Mouse (Mus musculus) limb, embryonic 10.5 days (tissue): ENCODE measurements around the gene Snx21. TPM values are rescaled to one million over a fixed set of nuclear protein-coding genes. Genes with fewer than 3 reads are reported as not detected.

Experiments used
- DNase-seq: peaks from one replicate; pipeline ENCODE4 v3.0.0-alpha.2; 2017; ENCODE audit warnings: low spot score
- H3K27ac ChIP-seq: fragments of 300-500 bp; sonication (generic); 2 replicates; pipeline ENCODE4 v1.5.1; 2016; ENCODE audit warnings: mild to moderate bottlenecking
- H3K27me3 ChIP-seq: fragments of 300-500 bp; sonication (generic); 2 replicates; pipeline ENCODE4 v1.6.1; 2016; ENCODE audit warnings: low read depth, mild to moderate bottlenecking; ENCODE audit not compliant: poor library complexity, severe bottlenecking
- H3K36me3 ChIP-seq: fragments of 300-500 bp; sonication (generic); 2 replicates; pipeline ENCODE4 v1.6.1; 2016; ENCODE audit warnings: mild to moderate bottlenecking, moderate library complexity
- H3K4me1 ChIP-seq: fragments of 300-500 bp; sonication (generic); 2 replicates; pipeline ENCODE4 v1.6.1; 2016
- H3K4me3 ChIP-seq: fragments of 300-500 bp; sonication (generic); 2 replicates; pipeline ENCODE4 v1.5.1; 2016; ENCODE audit warnings: mild to moderate bottlenecking, moderate library complexity
- H3K9me3 ChIP-seq: fragments of 300-500 bp; sonication (generic); replicated peaks from 2 replicates; pipeline ENCODE4 v1.6.1; 2016; ENCODE audit warnings: mild to moderate bottlenecking
- WGBS: fragments of 180-500 bp; shearing (Covaris S2); methylation state at CpG from one replicate; pipeline ENCODE4 v1.1.7; 2016; 5-methylcytosine and 5-hydroxymethylcytosine counted together
- polyA plus RNA-seq: library from polyadenylated mRNA; unstranded; fragments of >200 nt; fragmentation: Nextera tagmentation; extraction: Ambion mirVana; gene quantifications from 2 replicates; pipeline ENCODE4 v1.2.1, GENCODE M21; 2016

The Snx21 gene
- polyA plus RNA-seq, 1 experiment from 2014 or later = 12.2 TPM

GRCm38 (mm10) chr2:164758692-164759091 lies 26.9 kb upstream of the Snx21 start:
- H3K4me3 ChIP-seq = no peak overlapping the region
- no peaks in the 10 kb centered on the region for H3K27me3 ChIP-seq
- DNase-seq = no peak
- peaks cover 100% of the 10 kb centered on the region for H3K36me3 ChIP-seq
- no peak overlapping the region for H3K27ac ChIP-seq
- no peaks in the 10 kb centered on the region for H3K4me1 ChIP-seq
- WGBS = 71% methylated on average over 1 of the region's 1 CpGs
- H3K9me3 ChIP-seq = no peaks in the 10 kb centered on the region

- Histone ChIP-seq H3K27me3 (no peaks in the 10 kb centered on the region), H3K9me3 (no peaks in the 10 kb centered on the region), H3K4me3 (no peak overlapping the region), H3K27ac (no peak overlapping the region), H3K36me3 (peaks cover 94% of the 10 kb centered on the region), H3K4me1 (no peaks in the 10 kb centered on the region)
- WGBS = 84% methylated on average over 4 of the region's 4 CpGs
- DNase-seq = no peak
These were observed 25.4 kb upstream of the Snx21 start for GRCm38 (mm10) chr2:164760059-164760833.

GRCm38 (mm10) chr2:164761502-164761901 lies 24.1 kb upstream of the Snx21 start:
- peaks cover 94% of the 10 kb centered on the region for H3K36me3 ChIP-seq
- H3K4me1 ChIP-seq = no peaks in the 10 kb centered on the region
- H3K9me3 ChIP-seq = no peaks in the 10 kb centered on the region
- no peak overlapping the region for H3K4me3 ChIP-seq
- no peak for DNase-seq
- no peak overlapping the region for H3K27ac ChIP-seq
- no peaks in the 10 kb centered on the region for H3K27me3 ChIP-seq
- 94% methylated on average over 2 of the region's 2 CpGs for WGBS

GRCm38 (mm10) chr2:164761971-164762370 lies 23.7 kb upstream of the Snx21 start:
- Histone ChIP-seq H3K4me3 (no peak overlapping the region), H3K36me3 (peaks cover 94% of the 10 kb centered on the region), H3K27ac (no peak overlapping the region), H3K27me3 (no peaks in the 10 kb centered on the region), H3K9me3 (no peaks in the 10 kb centered on the region), H3K4me1 (no peaks in the 10 kb centered on the region)
- 95% methylated on average over 4 of the region's 4 CpGs for WGBS
- no peak for DNase-seq

- no peaks in the 10 kb centered on the region for H3K27me3 ChIP-seq
- no peaks in the 10 kb centered on the region for H3K4me1 ChIP-seq
- peaks cover 94% of the 10 kb centered on the region for H3K36me3 ChIP-seq
- no peaks in the 10 kb centered on the region for H3K9me3 ChIP-seq
- 94% methylated on average over 7 of the region's 7 CpGs for WGBS
- DNase-seq = no peak
- H3K27ac ChIP-seq = no peak overlapping the region
- no peak overlapping the region for H3K4me3 ChIP-seq
These were observed 23.0 kb upstream of the Snx21 start for GRCm38 (mm10) chr2:164762593-164762992.

- no peak overlapping the region for H3K27ac ChIP-seq
- no peaks in the 10 kb centered on the region for H3K27me3 ChIP-seq
- DNase-seq = no peak
- peaks cover 75% of the 10 kb centered on the region for H3K36me3 ChIP-seq
- H3K9me3 ChIP-seq = no peaks in the 10 kb centered on the region
- peaks cover 7% of the 10 kb centered on the region for H3K4me1 ChIP-seq
- no peak overlapping the region for H3K4me3 ChIP-seq
- 84% methylated on average over 3 of the region's 3 CpGs for WGBS
These were observed 19.8 kb upstream of the Snx21 start for GRCm38 (mm10) chr2:164765841-164766240.

- Histone ChIP-seq H3K4me1 (peaks cover 23% of the 10 kb centered on the region), H3K36me3 (peaks cover 75% of the 10 kb centered on the region), H3K4me3 (no peak overlapping the region), H3K9me3 (no peaks in the 10 kb centered on the region), H3K27me3 (no peaks in the 10 kb centered on the region), H3K27ac (no peak overlapping the region)
- DNase-seq = no peak
- WGBS = 96% methylated on average over 15 of the region's 15 CpGs
These were observed 17.6 kb upstream of the Snx21 start for GRCm38 (mm10) chr2:164767812-164768540.

GRCm38 (mm10) chr2:164769258-164770037 lies 16.2 kb upstream of the Snx21 start, which contains the start of gene Ube2c:
Gene Ube2c (plus strand): TSS chr2:164769898.
- Histone ChIP-seq H3K27ac (peak within 1 kb of the TSS; percentile 98), H3K36me3 (peaks cover 74% of the 10 kb centered on the region), H3K27me3 (no peaks in the 10 kb centered on the region), H3K4me3 (peak within 1 kb of the TSS; percentile 99), H3K9me3 (no peaks in the 10 kb centered on the region), H3K4me1 (peaks cover 23% of the 10 kb centered on the region)
- peak; percentile 95 for DNase-seq
- 3% methylated on average over 53 of the region's 53 CpGs for WGBS

GRCm38 (mm10) chr2:164770279-164770678 lies 15.3 kb upstream of the Snx21 start:
- H3K27ac ChIP-seq = peak overlapping the region; percentile 98
- H3K36me3 ChIP-seq = peaks cover 66% of the 10 kb centered on the region
- peak overlapping the region; percentile 99 for H3K4me3 ChIP-seq
- peak; percentile 36 for DNase-seq
- no peaks in the 10 kb centered on the region for H3K27me3 ChIP-seq
- H3K9me3 ChIP-seq = no peaks in the 10 kb centered on the region
- 3% methylated on average over 15 of the region's 15 CpGs for WGBS
- H3K4me1 ChIP-seq = peaks cover 23% of the 10 kb centered on the region

- no peak for DNase-seq
- no peaks in the 10 kb centered on the region for H3K27me3 ChIP-seq
- WGBS = 88% methylated on average over 8 of the region's 8 CpGs
- H3K4me1 ChIP-seq = peaks cover 23% of the 10 kb centered on the region
- peaks cover 57% of the 10 kb centered on the region for H3K36me3 ChIP-seq
- peak overlapping the region; percentile 99 for H3K4me3 ChIP-seq
- no peaks in the 10 kb centered on the region for H3K9me3 ChIP-seq
- peak overlapping the region; percentile 98; the same call in 1 of the 2 replicates for H3K27ac ChIP-seq
These were observed 14.5 kb upstream of the Snx21 start for GRCm38 (mm10) chr2:164771123-164771522.

GRCm38 (mm10) chr2:164773229-164773988 lies 12.2 kb upstream of the Snx21 start:
- H3K27me3 ChIP-seq = peaks cover 12% of the 10 kb centered on the region; the same call in 1 of the 2 replicates
- H3K4me3 ChIP-seq = no peak overlapping the region
- H3K4me1 ChIP-seq = peaks cover 23% of the 10 kb centered on the region
- 76% methylated on average over 14 of the region's 14 CpGs for WGBS
- H3K9me3 ChIP-seq = no peaks in the 10 kb centered on the region
- DNase-seq = no peak
- H3K27ac ChIP-seq = no peak overlapping the region
- H3K36me3 ChIP-seq = peaks cover 35% of the 10 kb centered on the region

- Histone ChIP-seq H3K27ac (no peak overlapping the region), H3K36me3 (peaks cover 34% of the 10 kb centered on the region), H3K27me3 (peaks cover 12% of the 10 kb centered on the region; the same call in 1 of the 2 replicates), H3K4me1 (peaks cover 23% of the 10 kb centered on the region), H3K4me3 (no peak overlapping the region), H3K9me3 (no peaks in the 10 kb centered on the region)
- DNase-seq = no peak
- WGBS = 91% methylated on average over 5 of the region's 5 CpGs
These were observed 11.6 kb upstream of the Snx21 start for GRCm38 (mm10) chr2:164773989-164774364.
